Mouse (Mus musculus) layer of hippocampus, adult 18-20 months (tissue): Measurements from ENCODE around the gene Kyat3. TPM values are rescaled to one million over a fixed set of nuclear protein-coding genes. Genes with fewer than 3 reads are reported as not detected.
"Not testable (repeated sequence)": the region's sequence is repeated elsewhere in the genome, so short reads cannot be mapped to it uniquely, and the experiment has no call there.

Experiments
- DNase-seq, 2 experiments: peaks; one replicate each; pipeline ENCODE4 v3.0.0; 2022; ENCODE audit warnings: low spot score in 2 of 2
- long read RNA-seq: library from polyadenylated mRNA; stranded (forward); transcript quantifications from one replicate; pipeline ENCODE4 v2.0.0, GENCODE M21; 2021
- total RNA-seq, 2 experiments: library from RNA; stranded (reverse); gene quantifications; 2 replicates each; pipeline ENCODE4 v1.2.3; 2021

Gene Kyat3
- 1 to 10 TPM; 5.7 to 6.1 TPM for total RNA-seq
- long read RNA-seq, partial matches to known transcripts = 1 of 6 reads
- long read RNA-seq, other reads (novel, unspliced or antisense) = 1 of 6 reads

DNA sequence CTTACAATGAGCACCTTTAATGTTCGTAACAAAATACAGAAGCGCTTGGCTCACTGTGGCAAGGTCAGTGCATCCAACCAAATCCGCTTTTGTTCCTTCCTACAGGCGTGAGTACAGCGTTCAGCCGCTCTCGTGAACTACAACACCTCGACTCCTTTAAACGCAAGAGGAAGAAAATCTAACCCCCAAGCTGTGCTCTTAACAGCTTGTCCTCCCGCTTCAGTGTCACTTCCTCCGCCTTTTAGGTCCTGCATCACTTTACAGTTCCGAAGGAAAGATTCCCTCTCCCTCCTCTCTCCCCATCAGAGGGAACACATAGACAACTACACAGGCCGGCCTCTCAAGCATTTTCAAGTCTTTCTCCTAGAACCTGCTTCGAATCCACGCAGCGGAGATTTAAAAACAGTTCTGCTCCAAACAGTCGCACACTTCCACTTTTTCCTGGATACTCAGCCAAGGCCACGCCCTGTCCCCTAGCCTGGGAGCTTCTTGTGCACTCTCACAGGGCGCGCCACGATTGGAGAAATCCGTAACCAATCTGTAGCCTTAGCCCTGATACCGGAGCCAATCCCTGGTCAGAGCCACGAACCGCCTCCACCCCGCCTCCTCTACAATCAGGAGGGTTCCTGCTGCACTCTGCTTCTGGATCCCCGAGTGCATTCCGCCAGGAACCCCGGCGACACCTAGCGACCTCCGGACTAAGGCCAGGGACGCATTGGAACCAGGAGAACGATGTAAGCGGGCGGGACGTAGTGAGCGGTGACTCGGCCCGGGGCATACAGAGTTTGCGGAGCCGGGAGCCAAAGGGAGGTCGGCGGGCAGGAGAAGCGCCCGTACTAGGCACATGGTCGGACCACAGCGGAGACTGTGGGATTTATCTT, at the start of gene Kyat3:
Kyat3 (plus strand) TSS at position 610 of the 881 bp plus-strand sequence.
- peak; percentile 91 to 97 for DNase-seq

GRCm38 (mm10) chr3:142664723-142665122, 36.1 kb upstream of the Kyat3 start:
- DNase-seq = no peak

- peak in 1 of 2 experiments; percentile 9 for DNase-seq
These were observed 26.2 kb upstream of the Kyat3 start for GRCm38 (mm10) chr3:142674607-142675006.

GRCm38 (mm10) chr3:142687939-142688338, 12.9 kb upstream of the Kyat3 start:
- DNase-seq = no peak

- no peak for DNase-seq
These were observed 12.5 kb upstream of the Kyat3 start for GRCm38 (mm10) chr3:142688353-142688752.

- DNase-seq = no peak
These were observed 4.3 kb upstream of the Kyat3 start for GRCm38 (mm10) chr3:142696517-142696916.

GRCm38 (mm10) chr3:142701407-142701989, 647 bp downstream of the Kyat3 start:
- DNase-seq = no peak

DNA sequence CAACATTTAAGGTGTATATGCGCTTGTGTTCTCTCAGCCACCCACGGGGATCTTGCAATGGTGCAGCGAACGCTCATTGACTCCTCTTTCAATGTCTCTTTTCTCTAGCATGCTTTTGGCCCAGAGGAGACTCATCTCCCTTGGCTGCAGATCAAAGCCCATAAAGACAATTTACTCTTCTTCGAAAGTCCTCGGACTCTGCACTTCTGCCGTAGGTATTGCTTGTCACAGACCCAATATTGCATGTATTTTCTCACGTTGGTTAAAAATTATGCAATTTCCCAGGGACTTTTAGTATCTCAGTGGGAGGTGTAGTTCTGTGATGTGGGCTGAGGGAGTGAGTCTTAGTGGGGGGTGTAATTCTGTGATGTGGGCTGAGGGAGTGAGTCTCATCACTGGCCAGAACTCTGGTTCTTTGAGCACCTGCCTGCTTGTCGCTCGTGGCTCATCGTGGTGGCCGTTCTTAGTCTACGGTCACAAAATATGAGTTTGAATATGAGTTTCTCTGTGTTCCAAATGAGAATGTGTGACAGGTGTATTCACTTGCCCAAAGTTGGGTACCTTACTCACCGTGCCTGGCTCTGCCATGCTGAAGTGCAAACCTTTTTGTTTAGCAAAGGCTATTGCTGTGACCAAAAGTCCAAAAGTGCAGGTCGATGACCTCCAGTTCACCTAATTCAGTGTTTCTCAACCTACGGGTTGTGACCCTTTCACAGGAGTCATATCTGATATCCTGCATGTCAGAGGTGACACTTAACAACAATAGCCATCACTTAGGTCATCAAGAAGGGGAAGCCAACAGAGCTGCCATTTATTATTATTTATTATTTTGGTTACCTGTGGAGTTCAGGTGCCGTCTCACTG, 6.0 kb downstream of the Kyat3 start:
- DNase-seq = no peak

DNA sequence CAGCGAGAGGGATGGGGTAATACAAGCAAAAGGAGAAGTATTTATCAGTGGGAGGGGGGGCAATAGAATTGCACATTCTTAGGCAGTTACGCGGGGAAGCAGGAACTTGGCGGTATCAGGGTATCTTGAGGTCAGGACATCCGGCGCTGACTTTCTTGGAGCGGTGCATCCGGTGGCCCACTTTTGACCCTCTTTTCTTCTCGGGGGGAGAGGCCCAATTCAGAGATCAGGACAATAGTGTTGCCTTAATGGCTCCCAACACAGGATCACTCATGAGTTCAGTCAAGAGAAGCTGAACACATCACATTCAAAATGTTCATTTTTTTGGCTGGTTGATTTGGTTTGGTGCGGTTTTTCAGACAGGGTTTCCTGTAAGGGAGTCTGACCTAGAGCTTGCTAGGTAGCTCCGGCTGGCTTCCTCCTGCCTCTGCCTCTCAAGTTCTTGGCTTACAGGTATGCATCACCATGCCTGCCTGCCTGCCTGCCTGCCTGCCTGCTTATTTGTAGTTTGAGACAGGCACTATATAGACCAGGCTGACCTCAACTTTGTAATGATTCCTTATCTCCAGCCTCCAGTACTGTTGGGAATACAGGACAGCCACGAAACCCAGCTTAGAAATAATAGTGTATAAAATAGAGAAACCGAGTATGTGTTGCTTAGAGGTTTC, 7.5 kb downstream of the Kyat3 start:
- not testable (repeated sequence) for DNase-seq

DNA sequence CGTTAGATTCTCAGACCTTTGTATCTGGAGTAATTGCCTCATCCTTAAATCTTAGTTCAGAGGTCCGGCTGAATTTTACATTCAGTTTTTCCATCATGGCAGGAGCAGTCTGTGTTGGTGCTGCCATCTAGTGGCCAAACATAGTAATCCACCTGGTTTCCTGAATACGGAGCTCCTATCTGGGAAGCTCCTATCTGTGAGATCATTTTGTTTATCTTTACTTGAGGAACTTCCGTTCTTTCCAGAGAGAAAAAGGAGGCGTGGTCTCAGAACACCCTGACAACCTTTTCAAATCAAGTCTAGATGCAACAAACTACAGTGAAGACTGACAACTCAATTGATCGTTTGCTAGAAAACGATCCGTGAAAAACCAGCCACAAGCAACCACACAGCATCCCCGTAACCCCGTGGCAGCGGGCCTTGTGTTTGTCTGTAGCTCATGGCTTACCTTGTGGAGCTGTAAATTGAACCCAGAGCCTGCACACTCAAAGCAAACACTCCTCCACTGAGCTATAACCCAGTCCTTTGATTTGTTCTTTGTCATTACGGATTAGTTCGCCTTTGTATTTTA, 8.1 kb downstream of the Kyat3 start:
- peak; percentile 57 to 88 for DNase-seq

DNA sequence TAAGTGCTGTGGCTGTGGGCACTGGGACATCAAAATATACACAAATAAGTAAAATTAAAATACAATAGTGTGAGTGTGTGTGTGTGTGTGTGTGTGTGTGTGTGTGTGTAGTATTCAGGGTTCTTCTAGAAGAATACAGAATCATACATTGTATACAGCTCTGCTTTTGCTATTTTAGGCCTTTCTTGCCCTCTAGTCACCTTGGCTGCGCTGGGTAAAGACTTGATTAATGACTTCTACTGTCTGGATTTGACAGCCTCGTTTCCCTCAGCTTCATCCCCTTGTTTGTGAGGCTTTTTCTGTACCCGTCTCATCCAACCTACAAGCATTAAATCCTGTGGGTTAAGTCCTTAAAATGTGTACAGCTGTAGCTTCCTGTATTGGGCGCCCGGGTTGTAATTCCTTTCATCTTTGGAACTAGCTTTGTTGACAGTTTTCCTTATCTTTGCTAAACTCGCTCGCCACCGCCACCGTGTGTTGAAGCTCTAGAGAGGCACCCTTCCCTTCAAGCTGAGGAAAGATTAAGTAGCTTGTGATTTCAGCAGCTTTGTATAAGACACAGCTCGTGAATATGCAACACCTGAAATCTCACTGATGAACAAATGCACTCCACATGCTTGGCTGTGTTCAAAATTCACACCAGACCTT, 9.6 kb downstream of the Kyat3 start:
- peak; percentile 20 to 49 for DNase-seq

- DNase-seq = no peak
These were observed 10.5 kb downstream of the Kyat3 start for GRCm38 (mm10) chr3:142711372-142711771.

DNA sequence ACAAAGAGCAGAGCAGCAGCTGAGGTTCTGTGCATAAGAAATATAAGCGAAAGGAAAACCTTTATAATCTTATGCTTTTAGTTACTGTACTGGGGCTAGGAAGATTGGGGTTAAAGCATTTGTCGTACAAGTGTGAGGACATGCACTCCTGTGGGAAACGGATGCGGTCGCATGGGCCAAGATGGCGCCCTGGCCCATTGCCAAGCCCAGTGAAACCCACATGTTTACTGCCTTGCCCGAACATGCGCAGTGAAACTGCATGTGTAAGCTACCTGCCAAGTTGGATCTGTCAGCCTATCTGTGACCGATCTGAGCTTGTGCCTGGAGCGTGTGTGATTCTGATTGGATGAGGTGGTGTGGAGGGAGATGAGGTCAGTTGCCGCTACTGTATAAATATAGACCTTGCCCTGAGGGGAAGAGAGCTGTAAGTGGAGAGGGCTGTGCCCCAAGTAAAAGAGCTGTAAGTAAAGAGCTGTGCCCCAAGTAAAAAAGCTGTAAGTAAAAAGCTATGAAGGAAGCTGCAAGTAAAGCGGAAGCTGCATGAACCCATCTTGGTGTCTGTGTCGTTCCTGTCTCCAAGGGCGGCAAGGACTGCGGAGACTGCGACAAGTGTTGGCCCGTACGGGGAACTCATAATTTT, 11.7 kb downstream of the Kyat3 start:
- not testable (repeated sequence) for DNase-seq

DNA sequence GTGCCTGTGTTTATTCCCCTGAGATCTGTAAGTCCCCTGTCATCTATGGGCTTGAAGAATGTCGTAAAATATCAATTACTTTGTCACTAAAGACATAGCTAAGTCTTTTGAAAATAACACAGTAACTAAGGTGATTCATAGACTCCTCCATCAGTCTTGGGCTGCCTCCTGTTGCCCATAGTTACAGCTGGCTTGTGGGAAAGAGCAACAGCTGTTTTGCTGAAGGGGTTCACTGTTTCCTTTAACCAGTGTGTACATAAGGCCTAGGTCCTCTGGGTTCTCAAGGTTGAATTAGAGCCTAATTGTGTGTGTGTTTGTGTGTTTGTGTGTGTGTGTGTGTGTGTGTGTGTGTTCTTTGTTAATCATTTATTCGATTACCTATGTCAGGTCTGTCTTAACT, 24.6 kb downstream of the Kyat3 start:
- no peak for DNase-seq

DNA sequence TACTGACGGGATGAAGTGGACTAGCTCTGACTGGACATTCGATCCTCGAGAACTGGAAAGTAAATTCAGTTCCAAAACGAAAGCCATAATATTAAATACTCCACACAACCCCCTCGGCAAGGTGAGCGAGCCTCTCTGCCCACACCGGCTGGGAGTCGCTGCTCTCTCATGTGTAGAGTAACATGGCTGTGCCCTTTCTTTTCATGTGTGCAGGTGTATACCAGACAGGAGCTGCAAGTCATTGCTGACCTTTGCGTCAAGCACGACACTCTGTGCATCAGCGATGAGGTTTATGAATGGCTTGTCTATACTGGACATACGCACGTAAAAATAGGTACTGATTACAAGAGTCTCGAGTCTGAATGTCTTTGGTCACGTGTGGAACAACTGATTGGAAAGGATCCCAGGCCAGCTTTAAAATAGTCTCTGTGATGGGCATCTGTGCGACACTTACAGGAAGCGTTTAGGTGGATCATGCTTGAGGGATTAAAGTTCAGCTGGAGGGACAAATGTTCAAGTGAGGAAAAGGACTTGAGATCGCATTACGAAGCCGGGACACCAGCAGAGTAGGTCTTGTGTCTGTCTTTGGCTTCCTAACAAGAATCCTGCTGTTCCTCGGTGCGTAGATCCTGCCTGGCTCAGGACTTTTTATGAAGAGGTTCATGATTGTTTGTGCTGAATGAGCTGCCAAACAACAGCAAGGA, 25.3 kb downstream of the Kyat3 start:
- DNase-seq = no peak

- no peak for DNase-seq
These were observed 33.4 kb downstream of the Kyat3 start for GRCm38 (mm10) chr3:142734291-142734690.

DNA sequence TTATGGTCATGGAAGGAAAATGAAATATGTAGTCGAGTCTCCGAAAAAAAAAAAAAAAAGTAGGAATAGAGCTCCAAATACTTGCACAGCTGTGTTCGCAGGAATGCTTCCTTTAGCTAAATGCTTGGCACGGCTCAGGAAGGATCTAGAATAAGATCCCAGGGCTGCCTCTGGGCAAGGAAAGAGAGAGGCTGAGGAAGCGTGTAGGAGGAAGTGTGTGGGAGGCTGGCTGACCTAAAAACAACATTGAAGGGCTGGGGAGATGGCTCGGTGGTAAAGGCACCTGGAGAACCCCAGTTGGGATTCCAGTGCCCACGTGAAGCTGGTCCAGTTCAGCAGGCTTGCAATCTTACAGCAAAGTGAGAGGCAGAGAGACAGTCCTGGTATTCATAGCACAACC, 40.0 kb downstream of the Kyat3 start:
- DNase-seq = no peak

- no peak for DNase-seq
These were observed 43.4 kb downstream of the Kyat3 start for GRCm38 (mm10) chr3:142743973-142744898.
